Mouse (Mus musculus) heart, embryonic 11.5 days (tissue): ENCODE data around the gene Igf2bp1. TPM values are rescaled to one million over a fixed set of nuclear protein-coding genes. Genes with fewer than 3 reads are reported as not detected.
"Not testable (repeated sequence)": the region's sequence is repeated elsewhere in the genome, so short reads cannot be mapped to it uniquely, and the experiment has no call there.

Source experiments
- ATAC-seq: fragments of 200-750 bp; cut with Nextera tagmentation; replicated peaks from 2 replicates; pipeline ENCODE4 v1.8.0; 2017; ENCODE audit warnings: moderate library complexity; ENCODE audit not compliant: insufficient number of reproducible peaks, low FRiP score, low TSS enrichment
- H3K27ac ChIP-seq: fragments of 300-500 bp; sonication (generic); 2 replicates; pipeline ENCODE4 v1.5.1; 2014; ENCODE audit warnings: mild to moderate bottlenecking, low read depth, low read length
- H3K27me3 ChIP-seq: fragments of 300-500 bp; sonication (generic); 2 replicates; pipeline ENCODE4 v1.6.1; 2014; ENCODE audit warnings: mild to moderate bottlenecking, low read length, mixed read lengths; ENCODE audit not compliant: control insufficient read depth, insufficient read depth
- H3K36me3 ChIP-seq: fragments of 300-500 bp; sonication (generic); 2 replicates; pipeline ENCODE4 v1.6.1; 2014; ENCODE audit warnings: mild to moderate bottlenecking, low read length, moderate library complexity, mixed read lengths; ENCODE audit not compliant: control insufficient read depth, insufficient read depth
- H3K4me1 ChIP-seq: fragments of 300-500 bp; sonication (generic); 2 replicates; pipeline ENCODE4 v1.6.1; 2014; ENCODE audit warnings: low read length; ENCODE audit not compliant: control insufficient read depth, insufficient read depth
- H3K4me2 ChIP-seq: fragments of 300-500 bp; sonication (generic); 2 replicates; pipeline ENCODE4 v1.6.1; 2014; ENCODE audit warnings: mild to moderate bottlenecking, moderate library complexity
- H3K4me3 ChIP-seq: fragments of 300-500 bp; sonication (generic); 2 replicates; pipeline ENCODE4 v1.5.1; 2014; ENCODE audit warnings: low read depth, low read length
- H3K9ac ChIP-seq: fragments of 300-500 bp; sonication (generic); 2 replicates; pipeline ENCODE4 v1.6.1; 2014; ENCODE audit warnings: mild to moderate bottlenecking, low read depth, low read length, moderate library complexity
- H3K9me3 ChIP-seq: fragments of 300-500 bp; sonication (generic); replicated peaks from 2 replicates; pipeline ENCODE4 v1.6.1; 2016; ENCODE audit warnings: low read length; ENCODE audit not compliant: control insufficient read depth
- WGBS: fragments of 180-500 bp; shearing (Covaris S2); extraction: QIAGEN DNeasy Blood & Tissue Kit; methylation state at CpG from one replicate; pipeline ENCODE4 v1.1.7; 2014; ENCODE audit not compliant: insufficient replicate concordance; 5-methylcytosine and 5-hydroxymethylcytosine counted together
- polyA plus RNA-seq: library from polyadenylated mRNA; unstranded; fragments of >200 nt; fragmentation: Nextera tagmentation; extraction: Ambion mirVana; gene quantifications from 2 replicates; pipeline ENCODE4 v1.2.1, GENCODE M21; 2014

Gene Igf2bp1
- polyA plus RNA-seq, 1 experiment from 2014 or later, result 51.5 TPM

GRCm38 (mm10) chr11:95959152-95959551 lies 46.6 kb downstream of the Igf2bp1 start:
- Histone ChIP-seq H3K36me3 (peaks cover 20% of the 10 kb centered on the region), H3K4me3 (no peak overlapping the region), H3K9me3 (no peaks in the 10 kb centered on the region), H3K9ac (no peak overlapping the region), H3K27ac (no peak overlapping the region), H3K27me3 (no peaks in the 10 kb centered on the region), H3K4me2 (no peak overlapping the region), H3K4me1 (no peaks in the 10 kb centered on the region)
- WGBS, result 54% methylated on average over 6 of the region's 6 CpGs
- ATAC-seq, result no peak

DNA sequence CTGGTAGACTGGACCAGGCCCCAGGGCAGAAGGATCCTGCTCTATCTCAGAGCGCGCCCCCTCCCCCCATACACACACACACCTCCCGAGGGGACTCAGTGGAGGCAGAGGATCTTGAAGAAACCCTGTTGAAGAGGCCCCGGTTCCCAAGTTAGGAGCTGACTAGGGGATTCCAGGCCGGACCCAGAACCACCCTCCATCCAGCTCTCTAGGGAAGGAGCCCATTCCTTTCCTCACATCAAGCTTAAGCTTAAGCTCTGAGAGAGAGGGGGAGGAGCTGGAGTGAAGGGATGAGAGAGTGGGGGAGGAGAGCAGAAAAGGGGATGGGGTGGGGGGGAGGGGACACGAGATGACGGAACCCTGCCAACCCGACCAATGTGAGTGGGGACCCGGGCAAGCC lies 47.5 kb downstream of the Igf2bp1 start:
- Histone ChIP-seq H3K4me1 (no peaks in the 10 kb centered on the region), H3K27ac (no peak overlapping the region), H3K9ac (no peak overlapping the region), H3K9me3 (no peaks in the 10 kb centered on the region), H3K4me3 (no peak overlapping the region), H3K27me3 (no peaks in the 10 kb centered on the region), H3K4me2 (no peak overlapping the region), H3K36me3 (peaks cover 17% of the 10 kb centered on the region)
- ATAC-seq, result no peak; the same call in 1 of the 2 replicates
- WGBS, result 57% methylated on average over 9 of the region's 9 CpGs

- Histone ChIP-seq H3K9me3 (no peaks in the 10 kb centered on the region), H3K4me3 (no peak overlapping the region), H3K9ac (no peak overlapping the region), H3K36me3 (peaks cover 17% of the 10 kb centered on the region), H3K27me3 (no peaks in the 10 kb centered on the region), H3K27ac (no peak overlapping the region), H3K4me1 (no peaks in the 10 kb centered on the region), H3K4me2 (no peak overlapping the region)
- no peak for ATAC-seq
- WGBS, result 75% methylated on average over 7 of the region's 7 CpGs
These were observed 48.3 kb downstream of the Igf2bp1 start for GRCm38 (mm10) chr11:95957407-95957806.

- no peak overlapping the region for H3K4me3 ChIP-seq
- H3K9ac ChIP-seq, result no peak overlapping the region
- H3K36me3 ChIP-seq, result no peaks in the 10 kb centered on the region
- no peak for ATAC-seq
- H3K9me3 ChIP-seq, result no peaks in the 10 kb centered on the region
- H3K27me3 ChIP-seq, result no peaks in the 10 kb centered on the region
- no peaks in the 10 kb centered on the region for H3K4me1 ChIP-seq
- H3K27ac ChIP-seq, result no peak overlapping the region
- H3K4me2 ChIP-seq, result no peak overlapping the region
- 87% methylated on average over 5 of the region's 5 CpGs for WGBS
These were observed 52.4 kb downstream of the Igf2bp1 start for GRCm38 (mm10) chr11:95953313-95953712.

DNA sequence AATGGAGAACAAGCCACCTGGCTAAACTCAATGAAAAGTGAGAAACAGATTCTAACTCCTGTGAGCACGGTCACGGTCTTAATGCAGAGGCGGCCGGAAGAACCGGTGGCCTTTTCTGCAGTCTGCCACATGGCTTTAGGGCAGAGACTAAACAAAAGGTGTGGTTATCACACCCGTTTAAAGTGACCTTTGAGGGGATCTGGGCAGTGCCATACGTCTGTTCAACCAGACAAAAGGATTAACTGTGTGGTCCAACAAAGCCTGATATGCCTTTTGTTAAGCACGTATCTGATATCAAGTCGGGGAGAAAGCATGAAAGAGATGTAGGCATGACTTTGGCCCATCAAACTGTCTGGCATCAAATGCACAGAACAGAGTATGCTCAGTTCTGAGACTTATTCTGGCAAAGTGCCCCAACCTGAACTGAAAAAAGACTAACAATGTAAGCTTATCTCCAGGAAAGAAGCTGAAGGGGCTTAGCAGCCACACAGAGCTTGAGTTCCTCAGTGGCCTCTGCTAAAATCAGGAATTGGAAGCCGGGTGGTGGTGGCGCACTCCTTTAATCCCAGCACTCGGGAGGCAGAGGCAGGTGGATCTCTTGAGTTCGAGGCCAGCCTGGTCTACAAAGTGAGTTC lies 59.8 kb downstream of the Igf2bp1 start:
- WGBS, result 72% methylated on average over 13 of the region's 13 CpGs
- Histone ChIP-seq H3K9me3 (no peaks in the 10 kb centered on the region), H3K27me3 (no peaks in the 10 kb centered on the region), H3K27ac (no peak overlapping the region), H3K36me3 (no peaks in the 10 kb centered on the region), H3K4me1 (no peaks in the 10 kb centered on the region), H3K4me2 (no peak overlapping the region), H3K9ac (no peak overlapping the region), H3K4me3 (no peak overlapping the region)
- ATAC-seq, result no peak

- no peak for ATAC-seq
- Histone ChIP-seq H3K4me3 (no peak overlapping the region), H3K4me1 (no peaks in the 10 kb centered on the region), H3K27me3 (no peaks in the 10 kb centered on the region), H3K27ac (no peak overlapping the region), H3K9ac (no peak overlapping the region), H3K4me2 (no peak overlapping the region), H3K36me3 (no peaks in the 10 kb centered on the region), H3K9me3 (no peaks in the 10 kb centered on the region)
- 33% methylated on average over 11 of the region's 11 CpGs for WGBS
These were observed 65.8 kb downstream of the Igf2bp1 start for GRCm38 (mm10) chr11:95939828-95940507.

DNA sequence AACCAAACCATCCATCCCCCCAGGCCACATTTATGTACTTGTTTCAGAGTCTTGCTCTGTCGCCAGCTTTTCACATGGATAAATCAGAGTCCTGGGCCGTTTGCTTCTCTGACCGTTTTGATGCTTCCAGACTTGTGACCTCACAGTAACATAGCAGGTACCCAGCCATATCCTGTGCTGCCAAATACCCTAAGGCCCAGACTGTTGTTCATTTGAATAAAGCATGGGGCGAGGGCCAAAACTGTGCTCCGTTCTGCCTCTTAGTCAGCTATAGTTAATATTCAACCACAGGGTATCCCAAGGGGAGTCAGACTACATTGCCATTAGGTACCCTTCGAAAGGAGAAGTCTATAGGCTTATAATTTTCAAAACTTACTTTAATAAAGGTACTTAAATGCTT lies 69.3 kb downstream of the Igf2bp1 start:
- 78% methylated on average over 6 of the region's 6 CpGs for WGBS
- Histone ChIP-seq H3K9ac (no peak overlapping the region), H3K27ac (no peak overlapping the region), H3K36me3 (no peaks in the 10 kb centered on the region), H3K4me3 (no peak overlapping the region), H3K4me1 (no peaks in the 10 kb centered on the region), H3K27me3 (no peaks in the 10 kb centered on the region), H3K9me3 (no peaks in the 10 kb centered on the region), H3K4me2 (no peak overlapping the region)
- ATAC-seq, result no peak

GRCm38 (mm10) chr11:95932168-95932567 lies 73.6 kb downstream of the Igf2bp1 start:
- not testable (repeated sequence) for H3K4me3 ChIP-seq, H3K9me3 ChIP-seq, H3K36me3 ChIP-seq, ATAC-seq, H3K27me3 ChIP-seq, H3K9ac ChIP-seq, H3K4me1 ChIP-seq, H3K27ac ChIP-seq, H3K4me2 ChIP-seq
- WGBS, result 83% methylated on average over 8 of the region's 10 CpGs

DNA sequence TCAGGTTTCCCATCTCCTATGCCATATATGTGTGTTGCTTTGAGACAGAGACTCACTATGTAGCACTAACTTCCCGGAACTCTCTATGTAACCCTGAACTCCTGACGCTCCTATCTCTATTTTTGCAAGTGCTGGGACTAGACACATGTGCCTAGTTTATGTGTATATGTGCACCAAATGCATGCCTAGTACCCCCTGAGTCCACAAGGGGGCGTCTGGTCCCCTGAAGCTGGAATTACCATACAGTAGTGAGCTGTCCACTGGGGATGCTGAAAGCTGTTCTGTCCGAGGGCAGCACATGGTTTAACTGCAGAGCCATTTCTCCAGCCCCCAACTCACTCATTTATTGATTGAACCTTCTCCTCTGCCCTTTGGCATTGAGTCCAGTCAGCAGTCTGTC lies 79.3 kb downstream of the Igf2bp1 start:
- Histone ChIP-seq H3K27ac (no peak overlapping the region), H3K9ac (no peak overlapping the region), H3K36me3 (no peaks in the 10 kb centered on the region), H3K9me3 (no peaks in the 10 kb centered on the region; the same call in 1 of the 2 replicates), H3K4me1 (no peaks in the 10 kb centered on the region), H3K4me3 (no peak overlapping the region), H3K27me3 (no peaks in the 10 kb centered on the region), H3K4me2 (no peak overlapping the region)
- no peak for ATAC-seq
- WGBS, result 63% methylated on average over 4 of the region's 4 CpGs
